Mouse (Mus musculus): ENCODE results near the gene Apex1.
A peak's percentile ranks its signal among the peaks of the same experiment; 100 is the strongest.

GRCm38 (mm10) chr14:50895985-50896746 is 28.6 kb upstream of the Apex1 start:
- TF ChIP-seq CTCF (IDR thresholded peaks at IDR 0.05; ENCODE audit: borderline replicate concordance, insufficient read depth, low read depth, low read length), result no peak
- peak; percentile 35; the same call in 1 of the 2 replicates for TF ChIP-seq POLR2A (IDR thresholded peaks at IDR 0.05; ENCODE audit: borderline replicate concordance, insufficient read depth, low read length)

Data from cerebellum, adult 2 months (tissue).